Mouse (Mus musculus) thymus, adult 2 months (tissue): ENCODE results near the gene Fbxo39.

Experiments
- CTCF ChIP-seq: fragments of 200-500 bp; IDR thresholded peaks from 2 replicates; pipeline ENCODE4 v1.5.1; 2012; ENCODE audit warnings: mild to moderate bottlenecking, control low read depth, low read length, moderate library complexity, borderline replicate concordance; ENCODE audit not compliant: control insufficient read depth, poor library complexity, insufficient read depth; ENCODE audit errors: extremely low read depth
- POLR2A ChIP-seq: fragments of 200-500 bp; IDR thresholded peaks from 2 replicates; pipeline ENCODE4 v1.6.1; 2012; ENCODE audit warnings: mild to moderate bottlenecking, low read length, control low read depth, moderate library complexity; ENCODE audit not compliant: control insufficient read depth, poor library complexity, insufficient read depth; ENCODE audit errors: extremely low read depth

DNA sequence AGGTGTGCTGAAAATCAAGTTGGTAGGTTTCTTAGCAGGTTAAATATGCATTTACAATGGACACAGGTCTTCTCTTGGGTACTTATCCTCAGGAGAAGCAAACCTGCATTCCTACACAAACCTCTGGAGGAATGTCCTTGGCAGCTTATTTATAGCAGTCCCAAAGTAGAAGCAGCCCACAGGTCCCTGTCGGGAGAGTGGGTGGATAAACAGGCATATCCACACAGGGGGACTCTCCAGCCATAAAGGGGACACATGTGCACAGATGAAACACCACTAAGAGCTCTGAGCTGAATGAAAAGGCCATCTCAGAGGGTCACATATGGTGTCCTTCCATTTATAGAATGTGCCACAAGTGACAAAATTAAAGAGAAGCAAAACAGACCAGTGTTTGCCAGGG lies 42.5 kb upstream of the Fbxo39 start:
- no peak for TF ChIP-seq POLR2A
- TF ChIP-seq CTCF, result no peak
